Mouse (Mus musculus): ENCODE measurements around the gene Nr1h3. TPM values are rescaled to one million over a fixed set of nuclear protein-coding genes. Genes with fewer than 3 reads are reported as not detected.

The Nr1h3 gene
- polyA plus RNA-seq, 1 experiment: 14.0 TPM

- Histone ChIP-seq H3K27ac (ENCODE audit: control insufficient read depth, insufficient read depth, low read depth, low read length, poor library complexity) (no peak overlapping the region), H3K4me3 (replicated peaks; ENCODE audit: control insufficient read depth, low read depth, low read length) (no peak overlapping the region), H3K4me1 (ENCODE audit: control insufficient read depth, insufficient read depth, low read length) (no peaks in the 10 kb centered on the region)
- TF ChIP-seq CTCF (IDR thresholded peaks at IDR 0.05; ENCODE audit: control insufficient read depth, insufficient read depth, low read length): no peak
- TF ChIP-seq POLR2A (IDR thresholded peaks at IDR 0.05; ENCODE audit: borderline replicate concordance, control insufficient read depth, low read depth, low read length): no peak
These were observed 54.5 kb downstream of the Nr1h3 start for GRCm38 (mm10) chr2:91148101-91148500.

- no peak overlapping the region for H3K4me3 ChIP-seq (replicated peaks; ENCODE audit: control insufficient read depth, low read depth, low read length)
- no peak overlapping the region for H3K27ac ChIP-seq (ENCODE audit: control insufficient read depth, insufficient read depth, low read depth, low read length, poor library complexity)
- 95% methylated on average over 11 of the region's 11 CpGs for WGBS
- no peak for TF ChIP-seq POLR2A (IDR thresholded peaks at IDR 0.05; ENCODE audit: borderline replicate concordance, control insufficient read depth, low read depth, low read length)
- no peaks in the 10 kb centered on the region for H3K4me1 ChIP-seq (ENCODE audit: control insufficient read depth, insufficient read depth, low read length)
These were observed 59.2 kb downstream of the Nr1h3 start for GRCm38 (mm10) chr2:91143401-91143800.

DNA sequence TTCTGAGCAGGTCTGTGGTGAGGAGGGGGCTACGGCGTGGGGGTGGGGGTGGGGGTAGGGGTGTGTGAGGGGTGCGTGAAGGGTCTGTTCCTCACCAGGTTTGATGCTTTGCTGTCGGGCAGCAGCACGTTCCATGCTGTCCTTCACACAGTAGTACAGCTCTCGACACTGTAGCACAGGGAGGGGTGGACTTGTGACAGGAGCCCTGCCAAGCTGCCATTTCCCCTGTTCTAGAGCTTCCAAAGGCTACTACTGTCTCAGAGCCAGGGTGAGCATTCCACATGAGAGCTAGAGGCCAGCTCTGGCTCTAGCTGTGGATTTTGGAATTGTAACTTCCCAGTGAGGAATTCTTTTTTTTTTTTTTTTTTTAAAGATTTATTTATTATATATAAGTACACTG lies 59.7 kb downstream of the Nr1h3 start:
- H3K4me1 ChIP-seq (ENCODE audit: control insufficient read depth, insufficient read depth, low read length): no peaks in the 10 kb centered on the region
- no peak for TF ChIP-seq POLR2A (IDR thresholded peaks at IDR 0.05; ENCODE audit: borderline replicate concordance, control insufficient read depth, low read depth, low read length)
- no peak overlapping the region for H3K4me3 ChIP-seq (replicated peaks; ENCODE audit: control insufficient read depth, low read depth, low read length)
- 76% methylated on average over 6 of the region's 6 CpGs for WGBS
- no peak overlapping the region for H3K27ac ChIP-seq (ENCODE audit: control insufficient read depth, insufficient read depth, low read depth, low read length, poor library complexity)

DNA sequence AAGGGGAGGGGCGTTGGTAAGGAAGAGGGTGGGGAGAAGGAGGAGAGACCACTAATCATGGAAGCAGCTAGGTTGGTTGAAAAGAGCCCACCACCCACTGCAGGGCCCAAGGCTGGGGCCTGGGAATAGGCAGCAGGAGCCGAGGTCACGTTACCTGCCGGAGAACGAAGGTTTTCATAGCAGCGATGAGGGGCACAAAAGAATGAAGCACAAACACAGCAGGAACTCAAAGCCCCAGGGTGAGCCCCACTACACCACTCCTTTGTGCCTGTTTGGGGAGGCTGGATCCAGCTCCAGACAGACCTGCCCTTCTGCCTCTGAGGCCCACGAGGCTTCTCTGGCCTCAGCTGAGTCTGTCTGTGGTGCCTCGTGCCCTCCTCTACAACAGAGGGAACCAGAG lies 62.9 kb downstream of the Nr1h3 start:
- 92% methylated on average over 8 of the region's 8 CpGs for WGBS
- Histone ChIP-seq H3K27ac (ENCODE audit: control insufficient read depth, insufficient read depth, low read depth, low read length, poor library complexity) (no peak overlapping the region), H3K4me3 (replicated peaks; ENCODE audit: control insufficient read depth, low read depth, low read length) (no peak overlapping the region), H3K4me1 (ENCODE audit: control insufficient read depth, insufficient read depth, low read length) (no peaks in the 10 kb centered on the region)
- no peak for TF ChIP-seq POLR2A (IDR thresholded peaks at IDR 0.05; ENCODE audit: borderline replicate concordance, control insufficient read depth, low read depth, low read length)
- TF ChIP-seq CTCF (IDR thresholded peaks at IDR 0.05; ENCODE audit: control insufficient read depth, insufficient read depth, low read length): no peak

GRCm38 (mm10) chr2:91139311-91139710 lies 63.3 kb downstream of the Nr1h3 start:
- Histone ChIP-seq H3K4me1 (ENCODE audit: control insufficient read depth, insufficient read depth, low read length) (no peaks in the 10 kb centered on the region), H3K27ac (ENCODE audit: control insufficient read depth, insufficient read depth, low read depth, low read length, poor library complexity) (no peak overlapping the region), H3K4me3 (replicated peaks; ENCODE audit: control insufficient read depth, low read depth, low read length) (no peak overlapping the region)
- 78% methylated on average over 5 of the region's 5 CpGs for WGBS
- TF ChIP-seq POLR2A (IDR thresholded peaks at IDR 0.05; ENCODE audit: borderline replicate concordance, control insufficient read depth, low read depth, low read length): no peak
- TF ChIP-seq CTCF (IDR thresholded peaks at IDR 0.05; ENCODE audit: control insufficient read depth, insufficient read depth, low read length): no peak

DNA sequence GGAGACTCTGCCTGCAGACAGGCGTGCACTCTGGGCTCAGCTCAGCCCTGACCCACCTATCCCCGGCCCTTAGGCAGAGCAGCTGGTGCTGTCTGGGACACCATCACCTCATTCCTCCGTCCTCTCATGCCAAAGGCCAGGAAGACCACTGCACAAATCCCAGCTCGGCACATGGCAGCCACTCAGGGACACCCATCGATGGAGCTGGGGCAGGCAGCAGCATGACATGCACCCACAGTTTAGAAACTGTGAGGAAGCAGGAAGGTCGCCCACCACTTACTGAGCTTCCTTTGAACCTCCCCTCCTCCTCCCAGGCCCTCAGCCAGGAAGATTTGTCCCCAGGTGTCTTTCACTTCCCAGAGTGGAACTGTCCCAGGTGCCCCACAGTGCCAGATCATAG lies 65.2 kb downstream of the Nr1h3 start:
- Histone ChIP-seq H3K27ac (ENCODE audit: control insufficient read depth, insufficient read depth, low read depth, low read length, poor library complexity) (no peak overlapping the region), H3K4me1 (ENCODE audit: control insufficient read depth, insufficient read depth, low read length) (no peaks in the 10 kb centered on the region), H3K4me3 (replicated peaks; ENCODE audit: control insufficient read depth, low read depth, low read length) (no peak overlapping the region)
- WGBS: 70% methylated on average over 6 of the region's 6 CpGs
- TF ChIP-seq CTCF (IDR thresholded peaks at IDR 0.05; ENCODE audit: control insufficient read depth, insufficient read depth, low read length): no peak
- no peak for TF ChIP-seq POLR2A (IDR thresholded peaks at IDR 0.05; ENCODE audit: borderline replicate concordance, control insufficient read depth, low read depth, low read length)

DNA sequence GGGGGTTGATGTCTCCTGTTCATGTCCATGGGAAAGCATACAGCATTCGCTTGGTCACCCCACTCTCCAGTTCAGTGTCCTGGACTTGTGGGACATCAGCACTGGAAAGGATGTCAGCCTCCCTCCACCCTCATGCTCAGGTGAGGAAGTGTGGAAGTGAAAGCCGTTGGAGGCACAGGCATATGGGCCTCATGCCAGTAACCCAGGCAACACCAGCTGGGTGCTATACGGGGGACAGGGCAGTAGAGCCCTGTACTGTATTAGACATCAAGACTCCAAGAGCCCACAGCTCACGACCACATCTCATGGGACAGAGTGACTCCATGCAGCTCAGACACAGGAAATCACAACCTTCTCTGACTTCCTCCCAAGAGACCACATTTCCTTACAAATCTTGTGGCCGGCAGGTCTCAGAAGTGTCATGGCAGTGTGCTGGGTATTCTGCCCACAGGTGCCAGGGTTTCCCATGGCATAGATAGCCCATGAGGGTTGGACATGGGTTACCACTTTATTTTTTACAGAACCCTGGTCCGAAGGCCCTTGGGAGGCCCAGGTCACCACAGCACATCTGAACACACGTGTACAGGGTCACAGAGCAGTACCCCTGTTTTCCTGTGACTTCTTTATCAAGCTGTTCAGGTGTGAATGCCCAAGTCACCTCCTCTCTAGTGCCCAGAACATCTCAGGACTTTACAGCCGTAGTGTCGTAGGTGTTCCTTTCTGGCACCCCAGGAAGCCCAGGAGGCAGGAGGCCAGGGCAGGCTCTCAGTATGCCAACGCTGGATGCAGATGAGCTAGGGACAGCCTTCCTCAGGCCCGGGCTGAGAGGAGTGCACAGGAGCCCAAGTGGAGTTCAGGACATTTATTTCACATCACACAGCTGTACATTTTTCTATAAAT lies 65.9 kb downstream of the Nr1h3 start:
- WGBS: 53% methylated on average over 11 of the region's 11 CpGs

More for the DNA sequence above, 65.9 kb downstream of the Nr1h3 start:
- H3K4me1 ChIP-seq (ENCODE audit: control insufficient read depth, insufficient read depth, low read length): no peaks in the 10 kb centered on the region
- H3K4me3 ChIP-seq (replicated peaks; ENCODE audit: control insufficient read depth, low read depth, low read length): no peak overlapping the region
- no peak overlapping the region for H3K27ac ChIP-seq (ENCODE audit: control insufficient read depth, insufficient read depth, low read depth, low read length, poor library complexity)
- TF ChIP-seq CTCF (IDR thresholded peaks at IDR 0.05; ENCODE audit: control insufficient read depth, insufficient read depth, low read length): no peak
- TF ChIP-seq POLR2A (IDR thresholded peaks at IDR 0.05; ENCODE audit: borderline replicate concordance, control insufficient read depth, low read depth, low read length): no peak

Other genes starting within 250 kb of the Nr1h3 start
- gene Rapsn, start 167.2 kb downstream of the Nr1h3 start, polyA plus RNA-seq (2011; ENCODE audit: insufficient read depth, insufficient read length, low replicate concordance, missing spikeins): 2.1 and 2.4 TPM in 2 replicates
- gene Psmc3, start 148.8 kb downstream of the Nr1h3 start, polyA plus RNA-seq (2011; ENCODE audit: insufficient read depth, insufficient read length, low replicate concordance, missing spikeins): 264 and 333 TPM in 2 replicates
- 6.8 and 15.6 TPM in 2 replicates for gene Slc39a13, start 132.4 kb downstream of the Nr1h3 start, polyA plus RNA-seq (2011; ENCODE audit: insufficient read depth, insufficient read length, low replicate concordance, missing spikeins)
- gene Spi1, start 120.4 kb downstream of the Nr1h3 start, polyA plus RNA-seq (2011; ENCODE audit: insufficient read depth, insufficient read length, low replicate concordance, missing spikeins): 28.0 and 65.7 TPM in 2 replicates
- 0.54 and 1.1 TPM in 2 replicates for gene Mybpc3, start 84.7 kb downstream of the Nr1h3 start, polyA plus RNA-seq (2011; ENCODE audit: insufficient read depth, insufficient read length, low replicate concordance, missing spikeins)
- gene Madd, start 19.0 kb downstream of the Nr1h3 start, polyA plus RNA-seq (2011; ENCODE audit: insufficient read depth, insufficient read length, low replicate concordance, missing spikeins): 20.5 and 44.4 TPM in 2 replicates
- 5.8 and 11.9 TPM in 2 replicates for gene Acp2, start 51 bp upstream of the Nr1h3 start, polyA plus RNA-seq (2011; ENCODE audit: insufficient read depth, insufficient read length, low replicate concordance, missing spikeins)
- gene Ddb2, start 34.1 kb upstream of the Nr1h3 start, polyA plus RNA-seq (2011; ENCODE audit: insufficient read depth, insufficient read length, low replicate concordance, missing spikeins): 14.4 and 32.4 TPM in 2 replicates
- 2.6 and 6.7 TPM in 2 replicates for gene Pacsin3, start 53.1 kb upstream of the Nr1h3 start, polyA plus RNA-seq (2011; ENCODE audit: insufficient read depth, insufficient read length, low replicate concordance, missing spikeins)
- gene Arfgap2, start 62.1 kb upstream of the Nr1h3 start, polyA plus RNA-seq (2011; ENCODE audit: insufficient read depth, insufficient read length, low replicate concordance, missing spikeins): 31.3 and 47.4 TPM in 2 replicates
- 3.8 and 7.8 TPM in 2 replicates for gene 1110051M20Rik, start 241.9 kb upstream of the Nr1h3 start, polyA plus RNA-seq (2011; ENCODE audit: insufficient read depth, insufficient read length, low replicate concordance, missing spikeins)